Mouse (Mus musculus) megakaryocyte, embryonic 14.5 days (primary cell): ENCODE results near the gene Golgb1. TPM values are rescaled to one million over a fixed set of nuclear protein-coding genes. Genes with fewer than 3 reads are reported as not detected.

Experiments
- H3K27me3 ChIP-seq: replicated peaks from 2 replicates; pipeline ENCODE3; 2012; ENCODE audit warnings: inconsistent platforms
- H3K36me3 ChIP-seq: replicated peaks from 2 replicates; pipeline ENCODE3; 2012; ENCODE audit warnings: low read length, inconsistent platforms, mixed read lengths
- H3K4me1 ChIP-seq: 2 replicates; pipeline ENCODE4 v1.6.1; 2012; ENCODE audit warnings: inconsistent platforms
- H3K4me3 ChIP-seq: replicated peaks from 2 replicates; pipeline ENCODE3; 2012; ENCODE audit warnings: moderate library complexity, mild to moderate bottlenecking, inconsistent platforms
- H3K9me3 ChIP-seq: 2 replicates; pipeline ENCODE4 v1.6.1; 2012; ENCODE audit warnings: inconsistent platforms
- FLI1 ChIP-seq: IDR thresholded peaks from 2 replicates; pipeline ENCODE4 v1.6.1; 2012; ENCODE audit warnings: low read length, inconsistent platforms, mixed read lengths
- GATA1 ChIP-seq: IDR thresholded peaks from 3 replicates; pipeline ENCODE4 v1.6.1; 2012; ENCODE audit warnings: mixed read lengths, low read length, inconsistent platforms, borderline replicate concordance
- polyA plus RNA-seq: library from polyadenylated mRNA; stranded (reverse); fragments of >175 nt; gene quantifications from 2 replicates; pipeline ENCODE4 v1.2.3, GENCODE M21; 2012; ENCODE audit warnings: low replicate concordance; ENCODE audit not compliant: insufficient read depth

The Golgb1 gene
- polyA plus RNA-seq, 1 experiment, result 15.5 TPM

- peaks cover 77% of the 10 kb centered on the region for H3K4me1 ChIP-seq
- no peaks in the 10 kb centered on the region for H3K9me3 ChIP-seq
- TF ChIP-seq GATA1 (no peak), FLI1 (no peak)
- H3K4me3 ChIP-seq, result peak overlapping the region; percentile 85
- no peaks in the 10 kb centered on the region for H3K27me3 ChIP-seq
- peaks cover 71% of the 10 kb centered on the region for H3K36me3 ChIP-seq
Measured at GRCm38 (mm10) chr16:36941137-36941727, 66.3 kb downstream of the Golgb1 start.

GRCm38 (mm10) chr16:36941895-36942294 lies 67.0 kb downstream of the Golgb1 start:
- Histone ChIP-seq H3K27me3 (no peaks in the 10 kb centered on the region), H3K4me3 (peak overlapping the region; percentile 48), H3K9me3 (no peaks in the 10 kb centered on the region), H3K4me1 (peaks cover 73% of the 10 kb centered on the region), H3K36me3 (peaks cover 75% of the 10 kb centered on the region)
- no peak for TF ChIP-seq GATA1
- no peak for TF ChIP-seq FLI1

GRCm38 (mm10) chr16:36943591-36943990 lies 68.7 kb downstream of the Golgb1 start:
- Histone ChIP-seq H3K9me3 (no peaks in the 10 kb centered on the region), H3K4me3 (no peak overlapping the region), H3K27me3 (no peaks in the 10 kb centered on the region), H3K4me1 (peaks cover 68% of the 10 kb centered on the region), H3K36me3 (peaks cover 74% of the 10 kb centered on the region)
- TF ChIP-seq GATA1 (no peak), FLI1 (no peak)

GRCm38 (mm10) chr16:36944895-36945424 lies 70.0 kb downstream of the Golgb1 start:
- Histone ChIP-seq H3K36me3 (peaks cover 74% of the 10 kb centered on the region), H3K9me3 (no peaks in the 10 kb centered on the region), H3K4me3 (no peak overlapping the region), H3K4me1 (peaks cover 68% of the 10 kb centered on the region), H3K27me3 (no peaks in the 10 kb centered on the region)
- no peak for TF ChIP-seq GATA1
- no peak for TF ChIP-seq FLI1

- H3K36me3 ChIP-seq, result peaks cover 78% of the 10 kb centered on the region
- H3K4me3 ChIP-seq, result no peak overlapping the region
- TF ChIP-seq FLI1, result no peak
- TF ChIP-seq GATA1, result no peak
- no peaks in the 10 kb centered on the region for H3K9me3 ChIP-seq
- peaks cover 54% of the 10 kb centered on the region for H3K4me1 ChIP-seq
- no peaks in the 10 kb centered on the region for H3K27me3 ChIP-seq
Measured at GRCm38 (mm10) chr16:36946459-36947159, 71.7 kb downstream of the Golgb1 start.

- Histone ChIP-seq H3K36me3 (peaks cover 78% of the 10 kb centered on the region), H3K27me3 (no peaks in the 10 kb centered on the region)
- no peak for TF ChIP-seq GATA1
Measured at GRCm38 (mm10) chr16:36947646-36948197, 72.8 kb downstream of the Golgb1 start.

GRCm38 (mm10) chr16:36949614-36950336 lies 74.8 kb downstream of the Golgb1 start:
- Histone ChIP-seq H3K9me3 (no peaks in the 10 kb centered on the region), H3K4me3 (no peak overlapping the region), H3K27me3 (no peaks in the 10 kb centered on the region), H3K36me3 (peaks cover 85% of the 10 kb centered on the region), H3K4me1 (peaks cover 35% of the 10 kb centered on the region)
- TF ChIP-seq FLI1, result no peak
- no peak for TF ChIP-seq GATA1

More at GRCm38 (mm10) chr16:36947646-36948197, 72.8 kb downstream of the Golgb1 start:
- no peaks in the 10 kb centered on the region for H3K9me3 ChIP-seq
- no peak overlapping the region for H3K4me3 ChIP-seq
- H3K4me1 ChIP-seq, result peaks cover 43% of the 10 kb centered on the region

GRCm38 (mm10) chr16:36951029-36951428 lies 76.1 kb downstream of the Golgb1 start:
- Histone ChIP-seq H3K27me3 (no peaks in the 10 kb centered on the region), H3K4me1 (peaks cover 28% of the 10 kb centered on the region), H3K9me3 (no peaks in the 10 kb centered on the region), H3K36me3 (peaks cover 91% of the 10 kb centered on the region), H3K4me3 (no peak overlapping the region)
- TF ChIP-seq GATA1, result no peak
- no peak for TF ChIP-seq FLI1

- Histone ChIP-seq H3K9me3 (0 out of 2 replicates have a peak, but pooled peaks cover 3% of the 10 kb centered on the region), H3K4me1 (peaks cover 2% of the 10 kb centered on the region; the same call in 1 of the 2 replicates), H3K4me3 (no peak overlapping the region), H3K27me3 (no peaks in the 10 kb centered on the region), H3K36me3 (peaks cover 66% of the 10 kb centered on the region)
- TF ChIP-seq GATA1 (no peak), FLI1 (no peak)
Measured at GRCm38 (mm10) chr16:36955106-36955505, 80.2 kb downstream of the Golgb1 start.

- Histone ChIP-seq H3K9me3 (no peaks in the 10 kb centered on the region), H3K4me1 (no peaks in the 10 kb centered on the region), H3K4me3 (no peak overlapping the region), H3K36me3 (peaks cover 71% of the 10 kb centered on the region), H3K27me3 (no peaks in the 10 kb centered on the region)
- TF ChIP-seq FLI1 (no peak), GATA1 (no peak)
Measured at GRCm38 (mm10) chr16:36963415-36963814, 88.5 kb downstream of the Golgb1 start.
